Mouse (Mus musculus) kidney, adult 2 months (tissue): ENCODE measurements around the gene Suox. TPM values are rescaled to one million over a fixed set of nuclear protein-coding genes. Genes with fewer than 3 reads are reported as not detected.

Experiments
- DNase-seq: peaks from one replicate; pipeline ENCODE4 v3.0.0; 2021
- H3K27ac ChIP-seq: fragments of 200-500 bp; 2 replicates; pipeline ENCODE4 v1.5.1; 2012; ENCODE audit warnings: low read depth, low read length, control low read depth, inconsistent platforms; ENCODE audit not compliant: insufficient read depth
- H3K27me3 ChIP-seq: fragments of 200-500 bp; replicated peaks from 2 replicates; pipeline ENCODE4 v1.6.1; 2012; ENCODE audit warnings: mild to moderate bottlenecking, moderate library complexity, low read length, inconsistent platforms; ENCODE audit not compliant: control insufficient read depth, insufficient read depth
- H3K36me3 ChIP-seq: fragments of 200-500 bp; 2 replicates; pipeline ENCODE4 v1.6.1; 2012; ENCODE audit warnings: mild to moderate bottlenecking, moderate library complexity, low read length, inconsistent platforms; ENCODE audit not compliant: control insufficient read depth, insufficient read depth
- H3K4me1 ChIP-seq: fragments of 200-500 bp; 2 replicates; pipeline ENCODE4 v1.6.1; 2011; ENCODE audit warnings: low read length; ENCODE audit not compliant: control insufficient read depth, insufficient read depth
- H3K4me3 ChIP-seq: fragments of 200-500 bp; 2 replicates; pipeline ENCODE4 v1.5.1; 2011; ENCODE audit warnings: mild to moderate bottlenecking, low read depth, low read length, control low read depth; ENCODE audit not compliant: insufficient read depth
- CTCF ChIP-seq: fragments of 200-500 bp; conservative IDR thresholded peaks from 2 replicates; pipeline ENCODE4 v1.5.1; 2011; ENCODE audit warnings: low read depth, mild to moderate bottlenecking, control low read depth, low read length, moderate library complexity, mixed read lengths; ENCODE audit not compliant: insufficient read depth, insufficient read length
- POLR2A ChIP-seq: fragments of 200-500 bp; IDR thresholded peaks from one replicate; pipeline ENCODE4 v1.6.1; 2011; ENCODE audit warnings: low read depth, low read length, control low read depth
- WGBS: fragments of 180-500 bp; shearing (Covaris S2); methylation state at CpG from one replicate; pipeline ENCODE4 v1.1.7; 2018; 5-methylcytosine and 5-hydroxymethylcytosine counted together
- polyA plus RNA-seq: library from polyadenylated mRNA; depleted of rRNA; stranded (reverse); fragments of >200 nt; gene quantifications from 2 replicates; pipeline ENCODE4 v1.2.3, GENCODE M21; 2012

Suox gene
- polyA plus RNA-seq, 1 experiment, result 84.1 TPM

DNA sequence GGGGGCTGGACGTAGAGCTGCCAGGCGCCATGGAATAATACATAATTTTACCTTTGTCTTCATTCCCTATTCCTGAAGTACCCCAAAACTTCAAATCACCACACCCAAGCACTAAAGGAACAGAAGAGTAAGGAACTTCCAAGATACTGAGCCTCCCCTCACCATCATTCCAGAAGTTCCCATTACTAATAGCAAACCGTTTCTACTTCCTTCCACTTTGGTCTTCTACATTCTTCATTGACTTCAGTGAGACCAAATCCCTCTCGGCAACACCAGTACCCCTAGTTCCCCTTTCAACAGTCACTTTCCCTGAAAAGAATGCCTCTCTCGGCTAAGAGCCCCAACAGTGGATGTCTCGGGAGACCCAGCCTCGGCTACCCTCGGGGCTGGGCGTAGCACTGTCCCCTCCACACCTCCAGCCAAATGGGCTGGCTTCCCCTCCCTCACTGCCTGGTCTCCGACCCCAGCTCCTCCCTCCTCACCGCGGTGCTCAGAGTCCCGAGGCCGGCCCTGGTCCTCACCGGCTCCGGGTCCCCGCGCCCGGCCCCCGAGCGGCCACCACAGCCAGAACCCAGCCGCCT is 21.6 kb upstream of the Suox start:
- no peak for TF ChIP-seq CTCF
- TF ChIP-seq POLR2A, result no peak
- Histone ChIP-seq H3K27me3 (no peaks in the 10 kb centered on the region), H3K4me3 (peak overlapping the region; percentile 76), H3K4me1 (peaks cover 14% of the 10 kb centered on the region; the same call in 1 of the 2 replicates), H3K27ac (peak overlapping the region; percentile 81), H3K36me3 (no peaks in the 10 kb centered on the region)
- DNase-seq, result no peak
- WGBS, result under 1% methylated on average over 22 of the region's 22 CpGs

DNA sequence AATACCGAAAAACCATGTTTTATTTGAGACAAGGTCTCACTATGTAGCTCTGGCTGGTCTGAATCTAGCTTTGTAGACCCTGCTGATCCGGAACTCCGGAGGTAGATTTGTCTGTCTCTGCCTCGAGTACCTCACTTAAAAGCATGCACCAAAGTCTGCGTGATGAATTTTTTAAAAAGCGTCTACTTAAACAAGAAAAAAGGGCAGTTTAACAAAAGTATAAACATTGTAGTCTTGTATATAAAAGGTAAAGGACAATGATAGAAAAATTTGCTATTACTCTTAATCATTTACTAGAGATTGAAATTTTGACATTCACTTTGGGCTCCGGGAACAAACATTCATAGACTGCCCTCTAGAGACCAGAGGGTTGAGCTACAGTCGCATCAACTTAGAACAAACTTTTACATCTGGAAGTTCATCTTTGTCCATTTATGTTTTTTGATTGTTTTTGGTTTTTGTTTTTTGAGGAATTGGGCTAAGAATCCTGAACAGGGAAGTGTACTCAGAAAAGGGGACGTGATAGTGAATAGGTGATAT is 666 bp upstream of the Suox start:
- no peaks in the 10 kb centered on the region for H3K27me3 ChIP-seq
- peak overlapping the region; percentile 85 for H3K27ac ChIP-seq
- DNase-seq, result peak; percentile 69
- H3K4me3 ChIP-seq, result peak overlapping the region; percentile 53
- H3K36me3 ChIP-seq, result peaks cover under 1% of the 10 kb centered on the region; the same call in 1 of the 2 replicates
- H3K4me1 ChIP-seq, result no peaks in the 10 kb centered on the region; the same call in 1 of the 2 replicates
- peak; percentile 30; the same call in 1 of the 2 replicates for TF ChIP-seq CTCF
- TF ChIP-seq POLR2A, result no peak
- under 1% methylated on average over 9 of the region's 9 CpGs for WGBS

DNA sequence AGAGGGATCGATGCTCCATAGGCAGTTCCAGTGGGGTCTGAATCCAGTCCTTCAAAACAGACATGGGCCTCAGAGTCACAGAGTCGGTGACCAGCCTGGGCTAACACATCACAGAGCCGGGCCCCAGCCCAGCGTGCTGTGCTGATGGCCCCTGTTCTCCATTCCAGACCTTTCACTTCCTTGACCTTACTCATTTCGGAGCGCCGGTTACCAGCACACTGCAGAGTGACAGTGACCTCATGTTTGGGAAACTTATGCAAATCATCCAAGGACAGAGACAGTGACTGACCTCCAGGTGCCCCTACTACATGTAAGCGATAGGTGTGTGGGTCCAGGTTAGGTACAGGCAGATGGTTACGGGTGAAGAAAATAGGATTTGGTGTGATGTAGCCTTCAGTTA is 2.7 kb downstream of the Suox start:
- no peak for DNase-seq
- Histone ChIP-seq H3K27me3 (no peaks in the 10 kb centered on the region), H3K4me1 (peaks cover 3% of the 10 kb centered on the region; the same call in 1 of the 2 replicates)

DNA sequence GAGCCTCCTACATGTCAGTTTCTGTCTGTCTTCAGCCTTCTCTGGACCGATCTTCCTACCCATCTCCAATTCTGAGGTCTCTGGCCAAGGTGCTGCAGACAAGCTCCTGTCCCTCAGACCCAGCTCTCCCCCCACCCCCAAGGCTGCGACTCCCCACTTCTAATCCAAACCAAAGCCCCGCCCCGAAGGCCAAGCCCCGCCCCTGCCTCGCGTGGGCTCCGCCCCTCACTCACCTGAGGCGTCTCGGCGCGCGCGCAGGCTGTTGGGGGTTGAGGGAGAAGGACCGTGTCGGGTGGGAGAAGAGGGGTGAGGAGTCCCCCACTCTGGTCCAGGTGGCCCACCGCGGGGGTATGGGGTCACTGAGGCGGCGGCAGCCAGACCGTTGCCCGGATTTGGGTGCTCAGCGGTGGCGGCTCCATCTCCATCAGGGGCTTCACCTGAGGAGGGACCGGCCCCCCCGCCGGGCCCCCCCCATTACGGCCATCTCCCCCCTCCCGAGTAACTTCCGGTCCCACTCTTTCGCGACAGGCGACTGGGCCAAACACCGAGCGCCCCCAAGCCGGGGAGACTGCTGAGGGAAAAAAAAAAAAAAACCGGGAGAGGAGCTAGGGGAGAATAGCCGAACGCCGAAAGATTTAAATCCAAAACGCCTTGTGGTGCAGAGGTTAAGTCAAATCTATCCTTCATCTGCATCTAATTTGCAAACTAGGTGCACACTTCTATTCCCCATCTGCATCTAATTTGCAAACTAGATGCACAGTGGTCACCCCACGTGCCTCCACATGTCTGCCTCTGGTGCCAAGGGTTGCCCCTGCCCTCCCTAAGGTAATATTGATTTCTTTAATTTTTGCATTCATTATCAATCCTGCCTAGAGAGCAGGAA is 4.8 kb downstream of the Suox start:
- Histone ChIP-seq H3K4me3 (peak overlapping the region; percentile 60), H3K36me3 (no peaks in the 10 kb centered on the region), H3K4me1 (peaks cover 3% of the 10 kb centered on the region; the same call in 1 of the 2 replicates), H3K27me3 (no peaks in the 10 kb centered on the region), H3K27ac (peak overlapping the region; percentile 49)
- TF ChIP-seq CTCF (no peak), POLR2A (no peak)
- 2% methylated on average over 42 of the region's 42 CpGs for WGBS
- DNase-seq, result peak; percentile 84

More for the DNA sequence above, 2.7 kb downstream of the Suox start:
- Histone ChIP-seq H3K36me3 (no peaks in the 10 kb centered on the region), H3K27ac (no peak overlapping the region), H3K4me3 (no peak overlapping the region)
- 95% methylated on average over 9 of the region's 9 CpGs for WGBS
- TF ChIP-seq CTCF, result no peak
- no peak for TF ChIP-seq POLR2A

DNA sequence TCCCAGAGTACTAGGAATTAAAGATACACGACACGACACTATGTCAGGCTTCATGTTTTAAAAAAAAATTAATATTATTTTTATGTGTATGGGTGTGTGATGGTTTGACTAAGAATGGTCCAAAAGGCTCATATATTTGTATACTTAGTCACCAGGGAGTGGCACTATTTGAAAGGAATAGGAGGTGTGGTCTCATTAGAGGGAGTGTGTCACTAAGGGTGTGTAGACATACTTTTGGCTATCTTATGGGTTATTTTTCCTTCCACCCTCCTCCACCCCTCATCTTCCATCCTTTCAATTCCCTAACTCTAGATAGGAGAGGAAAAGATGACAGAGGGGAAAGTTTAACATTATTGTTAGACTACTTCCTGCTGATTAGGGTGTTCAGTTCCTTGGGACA is 8.1 kb downstream of the Suox start:
- Histone ChIP-seq H3K27ac (no peak overlapping the region), H3K36me3 (no peaks in the 10 kb centered on the region), H3K4me1 (peaks cover 3% of the 10 kb centered on the region; the same call in 1 of the 2 replicates), H3K27me3 (no peaks in the 10 kb centered on the region), H3K4me3 (no peak overlapping the region)
- no peak for DNase-seq
- TF ChIP-seq CTCF, result no peak
- TF ChIP-seq POLR2A, result no peak
- 98% methylated on average over 2 of the region's 2 CpGs for WGBS

DNA sequence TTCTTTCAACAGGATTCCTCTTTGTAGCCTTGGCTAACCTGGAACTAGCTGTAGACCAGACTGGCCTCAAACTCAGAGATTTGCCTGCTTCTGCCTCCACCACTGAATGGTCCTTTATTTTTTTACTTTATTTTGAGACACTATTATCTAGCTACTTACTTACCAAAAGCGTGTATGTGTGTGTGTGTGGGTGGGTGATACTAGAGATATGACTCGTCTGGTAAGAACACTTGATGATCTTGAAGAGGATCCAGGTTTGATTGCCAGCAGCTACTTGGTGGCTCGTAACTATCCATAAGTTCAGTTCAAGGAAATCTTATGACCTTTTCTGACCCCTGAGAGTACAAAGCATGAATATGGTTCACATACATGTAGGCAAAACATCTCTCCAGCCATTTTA is 8.6 kb downstream of the Suox start:
- peaks cover 3% of the 10 kb centered on the region; the same call in 1 of the 2 replicates for H3K4me1 ChIP-seq
- H3K4me3 ChIP-seq, result no peak overlapping the region
- 91% methylated on average over 3 of the region's 3 CpGs for WGBS
- no peak for DNase-seq
- no peak overlapping the region for H3K27ac ChIP-seq
- H3K36me3 ChIP-seq, result no peaks in the 10 kb centered on the region
- TF ChIP-seq POLR2A (no peak), CTCF (no peak)
- H3K27me3 ChIP-seq, result no peaks in the 10 kb centered on the region

DNA sequence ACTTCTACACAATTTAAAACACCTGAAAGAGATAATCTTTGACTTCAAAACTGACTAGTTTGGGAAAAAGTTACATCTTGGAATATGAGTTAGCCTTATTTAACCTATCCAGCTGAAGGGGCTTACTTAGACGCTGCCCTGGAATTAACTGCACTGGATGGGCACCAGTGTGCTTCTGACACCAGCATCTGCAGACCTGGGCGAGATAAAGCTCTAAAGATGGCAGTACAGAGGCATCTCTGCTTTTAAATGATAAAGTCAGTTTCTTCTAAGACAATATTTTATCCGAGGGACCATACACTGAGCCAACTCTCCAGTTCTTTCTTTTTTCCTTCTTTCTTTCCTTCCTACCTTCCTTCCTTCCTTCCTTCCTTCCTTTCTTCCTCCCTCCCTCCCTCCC is 9.1 kb downstream of the Suox start:
- no peak for DNase-seq

More for the DNA sequence above, 9.1 kb downstream of the Suox start:
- no peaks in the 10 kb centered on the region for H3K36me3 ChIP-seq
- TF ChIP-seq CTCF, result no peak
- H3K4me3 ChIP-seq, result no peak overlapping the region
- no peaks in the 10 kb centered on the region for H3K27me3 ChIP-seq
- H3K27ac ChIP-seq, result no peak overlapping the region
- 74% methylated on average over 3 of the region's 3 CpGs for WGBS
- H3K4me1 ChIP-seq, result peaks cover 3% of the 10 kb centered on the region; the same call in 1 of the 2 replicates
